In genomic region chr5:37857763-37858545, GRCm38 (mm10) we compare ENCODE assay signal across 10 mouse cellular contexts. TPM values are rescaled to one million over a fixed set of nuclear protein-coding genes. Genes with fewer than 3 reads are reported as not detected.
A peak's percentile ranks its signal among the peaks of the same experiment; 100 is the strongest.
DNase-seq lines count a peak whose midpoint lies in the region; ATAC-seq and TF ChIP-seq lines count a peak whose summit lies in the region.
"Had no signal": no experiment of that assay in that cellular context is flagged by ENCODE, and none has a peak within 500 bp of the region (broad histone marks: within the 10 kb centered on the region; RNA-seq: fewer than 3 reads in every experiment).

No protein-coding gene starts in this region.

- no peak overlapping the region for H3K4me3 ChIP-seq in embryonic facial prominence, embryonic 14.5 days (ENCODE audit: low read depth, low read length)
- no peak overlapping the region for H3K4me3 ChIP-seq in embryonic facial prominence, embryonic 10.5 days
- H3K4me3 ChIP-seq in heart, embryonic 12.5 days = no peak overlapping the region
- H3K4me3 ChIP-seq: megakaryocyte, embryonic 14.5 days had no signal

- no peak overlapping the region for H3K9ac ChIP-seq in embryonic facial prominence, embryonic 14.5 days (ENCODE audit: low read depth, low read length)
- no peak overlapping the region for H3K9ac ChIP-seq in heart, embryonic 12.5 days

- TF ChIP-seq CTCF in brain, embryonic 14.5 days (IDR thresholded peaks at IDR 0.05; ENCODE audit: borderline replicate concordance, extremely low read depth, insufficient read depth, insufficient read length) = no peak

- TF ChIP-seq POLR2A in brain, embryonic 14.5 days (IDR thresholded peaks at IDR 0.05; ENCODE audit: borderline replicate concordance, extremely low read depth, insufficient read depth, insufficient read length, poor library complexity, severe bottlenecking) = no peak

- no peaks in the 10 kb centered on the region for H3K27me3 ChIP-seq in embryonic facial prominence, embryonic 14.5 days (replicated peaks; ENCODE audit: control insufficient read depth, insufficient read depth, low read length)
- H3K27me3 ChIP-seq in embryonic facial prominence, embryonic 10.5 days (replicated peaks; ENCODE audit: low read depth, poor library complexity, severe bottlenecking) = peaks cover 71% of the 10 kb centered on the region
- H3K27me3 ChIP-seq in heart, embryonic 12.5 days (replicated peaks) = peaks cover 23% of the 10 kb centered on the region; the same call in 1 of the 2 replicates

- H3K4me1 ChIP-seq in embryonic facial prominence, embryonic 14.5 days (ENCODE audit: control insufficient read depth, insufficient read depth, low read length) = no peaks in the 10 kb centered on the region; the same call in 1 of the 2 replicates
- peaks cover 21% of the 10 kb centered on the region for H3K4me1 ChIP-seq in embryonic facial prominence, embryonic 10.5 days
- no peaks in the 10 kb centered on the region for H3K4me1 ChIP-seq in heart, embryonic 12.5 days (replicated peaks)
- H3K4me1 ChIP-seq: megakaryocyte, embryonic 14.5 days had no signal

- DNase-seq in embryonic facial prominence, embryonic 14.5 days (ENCODE audit: low spot score) = peak; percentile 68
- no peak for DNase-seq in embryonic facial prominence, embryonic 10.5 days (ENCODE audit: low spot score)
- DNase-seq in brain, embryonic 14.5 days (ENCODE audit: low read depth) = peak; percentile 95
- DNase-seq in layer of hippocampus, adult 9-10 months (ENCODE audit: low spot score) = peak; percentile 11
- DNase-seq in mesoderm, embryonic 11.5 days (ENCODE audit: low read depth, low spot score) = peak; percentile 52
- no peak for DNase-seq in heart, adult 9 months (ENCODE audit: low spot score in 2 of 2)
- DNase-seq in thymus, adult 18-20 months = no peak
- DNase-seq: heart, postnatal 36 days had no signal

- H3K9me3 ChIP-seq in embryonic facial prominence, embryonic 14.5 days (ENCODE audit: control insufficient read depth, low read length) = no peaks in the 10 kb centered on the region
- no peaks in the 10 kb centered on the region for H3K9me3 ChIP-seq in embryonic facial prominence, embryonic 10.5 days
- H3K9me3 ChIP-seq in heart, embryonic 12.5 days (replicated peaks) = 0 out of 2 replicates have a peak, but pooled peaks cover 3% of the 10 kb centered on the region

- 34% methylated on average over 14 of the region's 14 CpGs for WGBS in embryonic facial prominence, embryonic 14.5 days
- WGBS in embryonic facial prominence, embryonic 10.5 days = 50% methylated on average over 14 of the region's 14 CpGs
- whole genome bisulfite sequencing in heart, embryonic 12.5 days = 61% methylated on average over 14 of the region's 14 CpGs

- H3K4me2 ChIP-seq in embryonic facial prominence, embryonic 14.5 days (ENCODE audit: low read depth, low read length) = no peak overlapping the region
- no peak overlapping the region for H3K4me2 ChIP-seq in heart, embryonic 12.5 days

- H3K27ac ChIP-seq in embryonic facial prominence, embryonic 14.5 days (replicated peaks; ENCODE audit: low read depth, low read length) = no peak overlapping the region
- no peak overlapping the region for H3K27ac ChIP-seq in embryonic facial prominence, embryonic 10.5 days (replicated peaks)
- H3K27ac ChIP-seq in heart, embryonic 12.5 days (ENCODE audit: poor library complexity, severe bottlenecking) = no peak overlapping the region

- peak; percentile 67 for ATAC-seq in embryonic facial prominence, embryonic 14.5 days (ENCODE audit: low read depth)
- no peak for ATAC-seq in heart, embryonic 12.5 days (ENCODE audit: insufficient number of reproducible peaks, low FRiP score)

- no peaks in the 10 kb centered on the region for H3K36me3 ChIP-seq in embryonic facial prominence, embryonic 14.5 days (ENCODE audit: control insufficient read depth, insufficient read depth, low read length)
- no peaks in the 10 kb centered on the region for H3K36me3 ChIP-seq in embryonic facial prominence, embryonic 10.5 days (replicated peaks)
- no peaks in the 10 kb centered on the region for H3K36me3 ChIP-seq in heart, embryonic 12.5 days

RNA-seq across cellular contexts. Expression of gene Msx1, which starts 33.6 kb away (rescaled TPM):
- polyA plus RNA-seq in embryonic facial prominence, embryonic 14.5 days (2014; fragmentation: Nextera tagmentation; extraction: Ambion mirVana) = 73.2 and 82.9 TPM in 2 replicates
- 333 and 362 TPM in 2 replicates for polyA plus RNA-seq in embryonic facial prominence, embryonic 10.5 days (2016; fragmentation: Nextera tagmentation; extraction: Ambion mirVana)
- 12.4 and 17.0 TPM in 2 replicates for polyA plus RNA-seq in brain, embryonic 14.5 days (2012; rRNA removed)
- polyA plus RNA-seq in heart, embryonic 12.5 days (2016; fragmentation: Nextera tagmentation; extraction: Ambion mirVana) = 20.4 and 20.6 TPM in 2 replicates

Comparison
In these comparisons a context has a peak if more than half of its experiments do, and no peak if none do; other contexts are left out.
1. DNase-seq: peak in embryonic facial prominence, embryonic 14.5 days (single experiment), brain, embryonic 14.5 days (single experiment), layer of hippocampus, adult 9-10 months (single experiment) and mesoderm, embryonic 11.5 days (single experiment); none in embryonic facial prominence, embryonic 10.5 days (single experiment), heart, adult 9 months (0 of 2) and thymus, adult 18-20 months (0 of 2).